Mouse (Mus musculus): ENCODE measurements around the gene Gm20877.
"Not testable (repeated sequence)": the region's sequence is repeated elsewhere in the genome, so short reads cannot be mapped to it uniquely, and the experiment has no call there.

Gene Gm20877

DNA sequence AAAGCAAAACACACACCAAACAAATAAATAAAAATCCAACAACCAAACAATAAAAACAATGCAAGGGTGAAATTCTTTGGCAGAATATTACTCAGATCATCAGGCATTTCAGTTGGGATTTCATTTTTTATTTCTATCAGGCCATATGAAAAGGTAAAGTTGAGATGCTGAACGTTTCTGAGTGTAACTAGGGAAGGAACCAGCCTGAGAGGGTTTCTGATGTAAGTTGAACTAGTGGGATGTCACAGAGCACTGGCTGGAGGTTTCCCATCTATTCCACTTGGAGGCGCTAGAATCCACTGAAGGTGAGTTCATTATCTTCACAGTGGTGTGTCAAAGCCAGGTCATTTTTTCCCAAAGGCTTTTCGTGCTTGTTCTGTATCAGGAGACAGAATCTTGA is at the start of gene Gm20877:
Gm20877 (plus strand) TSS at position 301 of the 400 bp plus-strand sequence.
- not testable (repeated sequence) for ATAC-seq (ENCODE audit: low TSS enrichment)

Data from frontal cortex, adult (tissue).